Mouse (Mus musculus) testis, adult 2 months (tissue): Measurements from ENCODE around the gene Efcc1.

Experiments used
- CTCF ChIP-seq: fragments of 200-500 bp; IDR thresholded peaks from 2 replicates; pipeline ENCODE4 v1.5.1; 2012; ENCODE audit warnings: low read depth, mild to moderate bottlenecking, inconsistent platforms, low read length, moderate library complexity; ENCODE audit not compliant: control insufficient read depth, insufficient read depth, insufficient replicate concordance
- POLR2A ChIP-seq: fragments of 200-500 bp; IDR thresholded peaks from 2 replicates; pipeline ENCODE4 v1.6.1; 2012; ENCODE audit warnings: low read depth, mild to moderate bottlenecking, inconsistent platforms, low read length, moderate library complexity; ENCODE audit not compliant: control insufficient read depth

DNA sequence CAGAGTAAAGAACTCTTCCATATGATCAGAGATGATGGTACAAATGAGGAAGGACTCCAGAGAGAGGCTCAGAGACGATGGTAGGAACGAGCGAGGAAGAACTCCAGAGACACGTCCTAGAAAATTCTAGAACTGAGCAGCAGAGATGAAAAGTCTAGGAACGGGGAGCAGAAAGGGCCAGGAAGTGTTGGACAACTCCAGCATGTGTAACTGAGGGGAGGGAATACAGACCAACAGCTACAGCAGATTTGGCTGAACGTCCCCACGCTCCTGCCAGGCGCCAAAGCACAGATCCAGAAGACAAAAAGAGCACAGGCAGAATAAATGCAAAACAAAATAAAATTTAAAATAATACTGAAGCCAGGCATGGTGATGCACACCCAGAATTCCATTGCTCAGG is 26.2 kb downstream of the Efcc1 start:
- TF ChIP-seq POLR2A = no peak
- no peak for TF ChIP-seq CTCF
